8 mouse cellular contexts compared by ENCODE assay signal in the genomic region with DNA sequence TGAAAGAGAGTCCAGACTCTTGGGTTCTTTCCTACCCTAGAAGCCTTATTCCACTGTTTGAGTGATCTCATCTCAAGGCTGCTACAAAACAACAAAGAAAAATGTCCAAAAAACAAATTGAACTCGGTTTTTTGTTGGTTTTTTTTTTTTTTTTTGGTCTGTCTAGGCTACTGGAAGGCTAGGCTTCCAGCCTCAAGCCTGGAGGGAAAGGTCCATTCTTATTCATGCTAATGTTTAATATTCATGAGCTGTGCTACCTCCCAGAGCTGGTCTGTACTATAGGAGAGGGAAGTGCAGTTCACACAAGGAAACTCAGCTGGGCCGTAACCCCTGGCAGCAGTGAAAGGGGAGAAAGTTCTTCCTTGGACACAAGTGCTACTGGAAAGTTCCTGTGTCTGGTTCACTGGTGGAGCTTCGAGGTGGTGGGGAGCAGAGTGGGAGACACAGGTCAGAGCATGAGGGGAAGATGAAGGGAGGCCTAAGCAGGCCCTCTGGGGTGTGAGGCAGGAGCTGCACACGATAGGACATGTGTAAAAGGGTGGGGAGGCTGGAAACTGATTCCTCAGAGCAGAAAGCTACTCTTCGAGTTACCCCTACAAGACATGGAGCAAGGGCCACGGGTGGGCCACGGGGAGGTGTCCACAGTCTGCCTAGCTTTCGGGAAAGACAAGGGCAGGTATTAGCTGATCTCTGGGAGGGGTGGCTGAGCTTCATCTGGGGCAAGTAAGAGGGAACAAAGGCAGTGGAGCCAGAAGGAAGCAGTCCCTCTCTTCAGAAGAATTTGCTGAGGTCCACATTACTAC. TPM values are rescaled to one million over a fixed set of nuclear protein-coding genes. Genes with fewer than 3 reads are reported as not detected.
DNase-seq lines count a peak whose midpoint lies in the region; ATAC-seq and TF ChIP-seq lines count a peak whose summit lies in the region.

No protein-coding gene starts in this region.

- TF ChIP-seq POLR2A in olfactory bulb, adult 2 months (IDR thresholded peaks at IDR 0.05; ENCODE audit: insufficient read depth, low read depth, low read length): no peak

- peaks cover 60% of the 10 kb centered on the region for H3K4me1 ChIP-seq in embryonic facial prominence, embryonic 10.5 days
- H3K4me1 ChIP-seq in hindbrain, embryonic 13.5 days (replicated peaks): peaks cover 46% of the 10 kb centered on the region
- peaks cover 32% of the 10 kb centered on the region for H3K4me1 ChIP-seq in liver, embryonic 11.5 days (replicated peaks; ENCODE audit: control insufficient read depth, insufficient read depth, low read length)
- peaks cover 28% of the 10 kb centered on the region for H3K4me1 ChIP-seq in olfactory bulb, adult 2 months (ENCODE audit: control insufficient read depth, insufficient read depth, low read length)

- peak overlapping the region; percentile 96 for H3K27ac ChIP-seq in embryonic facial prominence, embryonic 10.5 days (replicated peaks)
- peak overlapping the region; percentile 99 for H3K27ac ChIP-seq in hindbrain, embryonic 13.5 days
- H3K27ac ChIP-seq in liver, embryonic 11.5 days (ENCODE audit: low read depth, low read length): peak overlapping the region; percentile 98
- H3K27ac ChIP-seq in olfactory bulb, adult 2 months (ENCODE audit: insufficient read depth, low read depth, low read length): peak overlapping the region; percentile 71; the same call in 1 of the 2 replicates

- TF ChIP-seq CTCF in olfactory bulb, adult 2 months (IDR thresholded peaks at IDR 0.05; ENCODE audit: insufficient read depth, low read depth, low read length): no peak

- H3K9ac ChIP-seq in hindbrain, embryonic 13.5 days: peak overlapping the region; percentile 95
- H3K9ac ChIP-seq in liver, embryonic 11.5 days (ENCODE audit: low read depth, low read length): peak overlapping the region; percentile 97

- no peaks in the 10 kb centered on the region for H3K9me3 ChIP-seq in embryonic facial prominence, embryonic 10.5 days
- H3K9me3 ChIP-seq in hindbrain, embryonic 13.5 days: no peaks in the 10 kb centered on the region
- no peaks in the 10 kb centered on the region for H3K9me3 ChIP-seq in liver, embryonic 11.5 days (ENCODE audit: control insufficient read depth, low read length)

- DNase-seq in adrenal gland, adult 2 months: peak; percentile 48
- DNase-seq in adrenal gland, adult 18-20 months (ENCODE audit: low spot score in 2 of 2): no peak
- no peak for DNase-seq in embryonic facial prominence, embryonic 10.5 days (ENCODE audit: low spot score)
- DNase-seq in liver, embryonic 11.5 days (ENCODE audit: low spot score): no peak
- no peak for DNase-seq in right cerebral cortex, adult 18-20 months
- DNase-seq in cerebellum, postnatal 25 days: no peak

- H3K36me3 ChIP-seq in embryonic facial prominence, embryonic 10.5 days (replicated peaks): peaks cover 54% of the 10 kb centered on the region
- H3K36me3 ChIP-seq in hindbrain, embryonic 13.5 days: peaks cover 45% of the 10 kb centered on the region
- peaks cover 36% of the 10 kb centered on the region for H3K36me3 ChIP-seq in liver, embryonic 11.5 days (ENCODE audit: control insufficient read depth, insufficient read depth, low read length)

- WGBS in embryonic facial prominence, embryonic 10.5 days: 52% methylated on average over 8 of the region's 8 CpGs
- WGBS in hindbrain, embryonic 13.5 days: 31% methylated on average over 8 of the region's 8 CpGs
- 36% methylated on average over 8 of the region's 8 CpGs for WGBS in liver, embryonic 11.5 days
- WGBS in olfactory bulb, adult 2 months: 21% methylated on average over 8 of the region's 8 CpGs

- H3K4me3 ChIP-seq in embryonic facial prominence, embryonic 10.5 days: peak overlapping the region; percentile 97
- peak overlapping the region; percentile 88 for H3K4me3 ChIP-seq in hindbrain, embryonic 13.5 days
- peak overlapping the region; percentile 87 for H3K4me3 ChIP-seq in liver, embryonic 11.5 days (ENCODE audit: low read depth, low read length)
- peak overlapping the region; percentile 45 for H3K4me3 ChIP-seq in olfactory bulb, adult 2 months (ENCODE audit: insufficient read depth, low read depth, low read length)

- peak overlapping the region; percentile 88 for H3K4me2 ChIP-seq in hindbrain, embryonic 13.5 days
- H3K4me2 ChIP-seq in liver, embryonic 11.5 days: peak overlapping the region; percentile 98

- no peak for ATAC-seq in hindbrain, embryonic 13.5 days (ENCODE audit: low FRiP score)
- peak; percentile 35; the same call in 1 of the 2 replicates for ATAC-seq in liver, embryonic 11.5 days (replicated peaks; ENCODE audit: low FRiP score)

- H3K27me3 ChIP-seq in embryonic facial prominence, embryonic 10.5 days (replicated peaks; ENCODE audit: low read depth, poor library complexity, severe bottlenecking): no peaks in the 10 kb centered on the region
- H3K27me3 ChIP-seq in hindbrain, embryonic 13.5 days: no peaks in the 10 kb centered on the region
- no peaks in the 10 kb centered on the region for H3K27me3 ChIP-seq in liver, embryonic 11.5 days (replicated peaks; ENCODE audit: control insufficient read depth, insufficient read depth, low read length)

RNA-seq across cellular contexts. Expression of a gene that starts 1.3 kb away (rescaled TPM):
- 1 to 10 TPM; 8.0 to 8.7 TPM for total RNA-seq in adrenal gland, adult 2 months (2021)
- 7.2 and 9.2 TPM in 2 replicates for polyA plus RNA-seq in adrenal gland, adult 2 months (2012; rRNA removed)
- 1 to 10 TPM; 5.9 to 6.2 TPM for total RNA-seq in adrenal gland, adult 18-20 months (2021)
- polyA plus RNA-seq in embryonic facial prominence, embryonic 10.5 days (2016; fragmentation: Nextera tagmentation; extraction: Ambion mirVana): 29.9 and 35.2 TPM in 2 replicates
- polyA plus RNA-seq in hindbrain, embryonic 13.5 days (2015; fragmentation: Nextera tagmentation; extraction: Ambion mirVana): 307 and 311 TPM in 2 replicates
- polyA plus RNA-seq in liver, embryonic 11.5 days (2014; fragmentation: Nextera tagmentation; extraction: Ambion mirVana): 8.6 and 8.7 TPM in 2 replicates
- polyA plus RNA-seq in olfactory bulb, adult 2 months (2012; ENCODE audit: insufficient read depth, insufficient read length, low replicate concordance, missing spikeins): not detected in 2 replicates

RNA-seq across cellular contexts. Expression of a gene that starts 2.2 kb away (rescaled TPM):
- 100 to 1,000 TPM in 1 of 2 experiments, 10 to 100 TPM in 1; 89.7 to 102 TPM for total RNA-seq in adrenal gland, adult 2 months (2021)
- polyA plus RNA-seq in adrenal gland, adult 2 months (2012; rRNA removed): 46.1 and 53.0 TPM in 2 replicates
- 10 to 100 TPM; 62.8 to 75.0 TPM for total RNA-seq in adrenal gland, adult 18-20 months (2021)
- polyA plus RNA-seq in embryonic facial prominence, embryonic 10.5 days (2016; fragmentation: Nextera tagmentation; extraction: Ambion mirVana): 91.1 and 91.2 TPM in 2 replicates
- polyA plus RNA-seq in hindbrain, embryonic 13.5 days (2015; fragmentation: Nextera tagmentation; extraction: Ambion mirVana): 65.5 and 68.9 TPM in 2 replicates
- 93.6 and 102 TPM in 2 replicates for polyA plus RNA-seq in liver, embryonic 11.5 days (2014; fragmentation: Nextera tagmentation; extraction: Ambion mirVana)
- polyA plus RNA-seq in olfactory bulb, adult 2 months (2012; ENCODE audit: insufficient read depth, insufficient read length, low replicate concordance, missing spikeins): 164 TPM in 1 of 2 replicates, not detected in the other

RNA-seq across cellular contexts. Expression of a gene that starts 10.7 kb away (rescaled TPM):
- total RNA-seq in adrenal gland, adult 2 months (2021): under 1 TPM in 1 of 2 experiments, not detected in 1; 0.21 TPM
- polyA plus RNA-seq in adrenal gland, adult 2 months (2012; rRNA removed): 0.20 and 0.22 TPM in 2 replicates
- under 1 TPM; 0.17 to 0.26 TPM for total RNA-seq in adrenal gland, adult 18-20 months (2021)
- polyA plus RNA-seq in embryonic facial prominence, embryonic 10.5 days (2016; fragmentation: Nextera tagmentation; extraction: Ambion mirVana): 0.38 and 0.45 TPM in 2 replicates
- 0.19 and 0.26 TPM in 2 replicates for polyA plus RNA-seq in hindbrain, embryonic 13.5 days (2015; fragmentation: Nextera tagmentation; extraction: Ambion mirVana)
- polyA plus RNA-seq in liver, embryonic 11.5 days (2014; fragmentation: Nextera tagmentation; extraction: Ambion mirVana): 0.95 and 1.0 TPM in 2 replicates
- not detected in 2 replicates for polyA plus RNA-seq in olfactory bulb, adult 2 months (2012; ENCODE audit: insufficient read depth, insufficient read length, low replicate concordance, missing spikeins)

RNA-seq across cellular contexts. Expression of a gene that starts 13.0 kb away (rescaled TPM):
- total RNA-seq in adrenal gland, adult 2 months (2021): 10 to 100 TPM; 19.0 to 21.1 TPM
- polyA plus RNA-seq in adrenal gland, adult 2 months (2012; rRNA removed): 4.0 and 4.5 TPM in 2 replicates
- 10 to 100 TPM; 21.4 to 22.1 TPM for total RNA-seq in adrenal gland, adult 18-20 months (2021)
- polyA plus RNA-seq in embryonic facial prominence, embryonic 10.5 days (2016; fragmentation: Nextera tagmentation; extraction: Ambion mirVana): 12.0 and 12.5 TPM in 2 replicates
- 4.5 and 4.6 TPM in 2 replicates for polyA plus RNA-seq in hindbrain, embryonic 13.5 days (2015; fragmentation: Nextera tagmentation; extraction: Ambion mirVana)
- 9.1 and 9.3 TPM in 2 replicates for polyA plus RNA-seq in liver, embryonic 11.5 days (2014; fragmentation: Nextera tagmentation; extraction: Ambion mirVana)
- not detected in 2 replicates for polyA plus RNA-seq in olfactory bulb, adult 2 months (2012; ENCODE audit: insufficient read depth, insufficient read length, low replicate concordance, missing spikeins)

RNA-seq across cellular contexts. Expression of a gene that starts 20.3 kb away (rescaled TPM):
- not detected for total RNA-seq in adrenal gland, adult 2 months (2021)
- not detected in 2 replicates for polyA plus RNA-seq in adrenal gland, adult 2 months (2012; rRNA removed)
- not detected for total RNA-seq in adrenal gland, adult 18-20 months (2021)
- polyA plus RNA-seq in embryonic facial prominence, embryonic 10.5 days (2016; fragmentation: Nextera tagmentation; extraction: Ambion mirVana): 0.99 and 2.0 TPM in 2 replicates
- polyA plus RNA-seq in hindbrain, embryonic 13.5 days (2015; fragmentation: Nextera tagmentation; extraction: Ambion mirVana): 0.13 and 0.25 TPM in 2 replicates
- polyA plus RNA-seq in liver, embryonic 11.5 days (2014; fragmentation: Nextera tagmentation; extraction: Ambion mirVana): 0.08 and 0.25 TPM in 2 replicates
- polyA plus RNA-seq in olfactory bulb, adult 2 months (2012; ENCODE audit: insufficient read depth, insufficient read length, low replicate concordance, missing spikeins): not detected in 2 replicates

Comparison
In these comparisons a context has a peak if more than half of its experiments do, and no peak if none do; other contexts are left out.
1. H3K4me3 ChIP-seq: peak in every context shown above with its lines; median percentile 97 in embryonic facial prominence, embryonic 10.5 days; 88 in hindbrain, embryonic 13.5 days; 87 in liver, embryonic 11.5 days; 45 in olfactory bulb, adult 2 months.